18 mouse cellular contexts compared by ENCODE assay signal in genomic region chr4:128411941-128412630, GRCm38 (mm10).
DNase-seq lines count a peak whose midpoint lies in the region; ATAC-seq and TF ChIP-seq lines count a peak whose summit lies in the region.
"Had no signal": no experiment of that assay in that cellular context is flagged by ENCODE, and none has a peak within 500 bp of the region (broad histone marks: within the 10 kb centered on the region; RNA-seq: fewer than 3 reads in every experiment).

No protein-coding gene starts in this region.

- H3K9me3 ChIP-seq in kidney, embryonic 16.5 days (ENCODE audit: low read length) = no peaks in the 10 kb centered on the region

- H3K27me3 ChIP-seq in kidney, embryonic 16.5 days (ENCODE audit: insufficient read depth, low read length) = no peaks in the 10 kb centered on the region
- H3K27me3 ChIP-seq: liver, embryonic 12.5 days had no signal

- H3K36me3 ChIP-seq in kidney, embryonic 16.5 days (ENCODE audit: insufficient read depth, low read length) = no peaks in the 10 kb centered on the region
- H3K36me3 ChIP-seq: liver, embryonic 12.5 days had no signal

- H3K4me3 ChIP-seq in layer of hippocampus, adult 2 months = no peak overlapping the region
- no peak overlapping the region for H3K4me3 ChIP-seq in kidney, embryonic 16.5 days (ENCODE audit: low read length)
- H3K4me3 ChIP-seq: erythroblast, embryonic 14.5 days; liver, embryonic 12.5 days had no signal

- ATAC-seq in cerebellum, adult (ENCODE audit: insufficient number of reproducible peaks, low FRiP score, low TSS enrichment) = 0 out of 2 replicates have a peak, but pooled peaks have one; percentile 20
- no peak for ATAC-seq in kidney, embryonic 16.5 days (ENCODE audit: low FRiP score, low TSS enrichment)
- ATAC-seq: inflammation-experienced regulatory T-cells, adult 6 months; liver, embryonic 12.5 days had no signal

- no peak for TF ChIP-seq CTCF in layer of hippocampus, adult 2 months (conservative IDR thresholded peaks at IDR 0.05)

- H3K4me1 ChIP-seq in kidney, embryonic 16.5 days (ENCODE audit: insufficient read depth, low read length) = no peaks in the 10 kb centered on the region
- H3K4me1 ChIP-seq: liver, embryonic 12.5 days had no signal

- 80% methylated on average over 7 of the region's 7 CpGs for WGBS in kidney, embryonic 16.5 days

- H3K9ac ChIP-seq in kidney, embryonic 16.5 days (replicated peaks; ENCODE audit: low read length) = no peak overlapping the region
- H3K9ac ChIP-seq: liver, embryonic 12.5 days; lung, embryonic 14.5 days had no signal

- H3K27ac ChIP-seq in layer of hippocampus, adult 2 months = peak overlapping the region; percentile 77
- no peak overlapping the region for H3K27ac ChIP-seq in kidney, embryonic 16.5 days (ENCODE audit: low read length)
- H3K27ac ChIP-seq: liver, embryonic 12.5 days; macrophage had no signal

- no peak for DNase-seq in cerebellum, adult 8-10 months
- peak; percentile 81 for DNase-seq in brain, adult 2 months (ENCODE audit: low read depth, low spot score)
- peak; percentile 66 to 75 for DNase-seq in cerebellum, postnatal 14 days
- DNase-seq in layer of hippocampus, adult 2 months (ENCODE audit: low spot score in 2 of 2) = peak; percentile 45 to 56
- no peak for DNase-seq in adrenal gland, postnatal 14 days
- DNase-seq in embryo, embryonic 11 days = no peak
- DNase-seq: heart, postnatal 4 days; lung, embryonic 14.5 days; right cerebral cortex, postnatal 4 days; thymus, postnatal 4 days had no signal

- no peak overlapping the region for H3K4me2 ChIP-seq in kidney, embryonic 16.5 days (replicated peaks; ENCODE audit: low read depth, low read length)
- H3K4me2 ChIP-seq: heart, embryonic 11.5 days; liver, embryonic 12.5 days; lung, embryonic 14.5 days; midbrain, embryonic 11.5 days had no signal

Comparison
In these comparisons a context has a peak if more than half of its experiments do, and no peak if none do; other contexts are left out.
1. DNase-seq: peak in brain, adult 2 months (single experiment), cerebellum, postnatal 14 days (2 of 2) and layer of hippocampus, adult 2 months (2 of 2); none in cerebellum, adult 8-10 months (single experiment), adrenal gland, postnatal 14 days (single experiment) and embryo, embryonic 11 days (single experiment).